Mouse (Mus musculus): ENCODE measurements around the gene Rnf111. TPM values are rescaled to one million over a fixed set of nuclear protein-coding genes. Genes with fewer than 3 reads are reported as not detected.

Rnf111 gene
- polyA plus RNA-seq, 1 experiment from 2014 or later: 19.5 TPM

- no peak overlapping the region for H3K4me3 ChIP-seq (ENCODE audit: low read length)
- no peak overlapping the region for H3K9ac ChIP-seq (ENCODE audit: low read length)
- H3K27ac ChIP-seq (ENCODE audit: low read length): no peak overlapping the region
- no peaks in the 10 kb centered on the region for H3K36me3 ChIP-seq (ENCODE audit: control insufficient read depth, insufficient read depth)
- no peaks in the 10 kb centered on the region for H3K9me3 ChIP-seq (replicated peaks; ENCODE audit: control insufficient read depth, low read length)
- ATAC-seq (replicated peaks; ENCODE audit: extremely low read depth, insufficient read depth, low FRiP score): no peak
- H3K4me2 ChIP-seq (ENCODE audit: low read depth, low read length): no peak overlapping the region
- H3K27me3 ChIP-seq (ENCODE audit: control insufficient read depth, insufficient read depth, low read length): no peaks in the 10 kb centered on the region
- WGBS: 63% methylated on average over 2 of the region's 2 CpGs
- H3K4me1 ChIP-seq (ENCODE audit: control insufficient read depth, insufficient read depth, low read length): peaks cover 14% of the 10 kb centered on the region
These were observed 2.7 kb upstream of the Rnf111 start for GRCm38 (mm10) chr9:70506186-70506585.

GRCm38 (mm10) chr9:70503015-70503603 is 416 bp downstream of the Rnf111 start:
- Histone ChIP-seq H3K4me2 (ENCODE audit: low read depth, low read length) (peak overlapping the region; percentile 61), H3K27me3 (ENCODE audit: control insufficient read depth, insufficient read depth, low read length) (no peaks in the 10 kb centered on the region), H3K27ac (ENCODE audit: low read length) (peak overlapping the region; percentile 99), H3K9ac (ENCODE audit: low read length) (peak overlapping the region; percentile 99), H3K9me3 (replicated peaks; ENCODE audit: control insufficient read depth, low read length) (no peaks in the 10 kb centered on the region), H3K4me1 (ENCODE audit: control insufficient read depth, insufficient read depth, low read length) (peaks cover 21% of the 10 kb centered on the region), H3K36me3 (ENCODE audit: control insufficient read depth, insufficient read depth) (no peaks in the 10 kb centered on the region), H3K4me3 (ENCODE audit: low read length) (peak overlapping the region; percentile 75)
- WGBS: 0% methylated on average over 52 of the region's 70 CpGs
- peak; percentile 85 for ATAC-seq (replicated peaks; ENCODE audit: extremely low read depth, insufficient read depth, low FRiP score)

- H3K4me2 ChIP-seq (ENCODE audit: low read depth, low read length): peak overlapping the region; percentile 61
- peak overlapping the region; percentile 99 for H3K27ac ChIP-seq (ENCODE audit: low read length)
- H3K36me3 ChIP-seq (ENCODE audit: control insufficient read depth, insufficient read depth): no peaks in the 10 kb centered on the region
- H3K9me3 ChIP-seq (replicated peaks; ENCODE audit: control insufficient read depth, low read length): no peaks in the 10 kb centered on the region
- WGBS: 31% methylated on average over 10 of the region's 10 CpGs
- H3K27me3 ChIP-seq (ENCODE audit: control insufficient read depth, insufficient read depth, low read length): no peaks in the 10 kb centered on the region
- no peak for ATAC-seq (replicated peaks; ENCODE audit: extremely low read depth, insufficient read depth, low FRiP score)
- peaks cover 21% of the 10 kb centered on the region for H3K4me1 ChIP-seq (ENCODE audit: control insufficient read depth, insufficient read depth, low read length)
- peak overlapping the region; percentile 75 for H3K4me3 ChIP-seq (ENCODE audit: low read length)
- peak overlapping the region; percentile 99 for H3K9ac ChIP-seq (ENCODE audit: low read length)
These were observed 1.1 kb downstream of the Rnf111 start for GRCm38 (mm10) chr9:70502284-70503014.

- Histone ChIP-seq H3K4me1 (ENCODE audit: control insufficient read depth, insufficient read depth, low read length) (peaks cover 23% of the 10 kb centered on the region), H3K9me3 (replicated peaks; ENCODE audit: control insufficient read depth, low read length) (no peaks in the 10 kb centered on the region), H3K4me2 (ENCODE audit: low read depth, low read length) (no peak overlapping the region), H3K36me3 (ENCODE audit: control insufficient read depth, insufficient read depth) (no peaks in the 10 kb centered on the region), H3K27ac (ENCODE audit: low read length) (no peak overlapping the region), H3K4me3 (ENCODE audit: low read length) (no peak overlapping the region), H3K27me3 (ENCODE audit: control insufficient read depth, insufficient read depth, low read length) (no peaks in the 10 kb centered on the region), H3K9ac (ENCODE audit: low read length) (no peak overlapping the region)
- no peak for ATAC-seq (replicated peaks; ENCODE audit: extremely low read depth, insufficient read depth, low FRiP score)
These were observed 6.5 kb downstream of the Rnf111 start for GRCm38 (mm10) chr9:70496990-70497389.

GRCm38 (mm10) chr9:70493038-70493437 is 10.5 kb downstream of the Rnf111 start:
- Histone ChIP-seq H3K4me2 (ENCODE audit: low read depth, low read length) (no peak overlapping the region), H3K9ac (ENCODE audit: low read length) (no peak overlapping the region), H3K4me3 (ENCODE audit: low read length) (no peak overlapping the region), H3K36me3 (ENCODE audit: control insufficient read depth, insufficient read depth) (0 out of 2 replicates have a peak, but pooled peaks cover 2% of the 10 kb centered on the region), H3K27me3 (ENCODE audit: control insufficient read depth, insufficient read depth, low read length) (no peaks in the 10 kb centered on the region), H3K27ac (ENCODE audit: low read length) (no peak overlapping the region), H3K4me1 (ENCODE audit: control insufficient read depth, insufficient read depth, low read length) (peaks cover 16% of the 10 kb centered on the region), H3K9me3 (replicated peaks; ENCODE audit: control insufficient read depth, low read length) (no peaks in the 10 kb centered on the region)
- 64% methylated on average over 2 of the region's 2 CpGs for WGBS
- no peak for ATAC-seq (replicated peaks; ENCODE audit: extremely low read depth, insufficient read depth, low FRiP score)

GRCm38 (mm10) chr9:70491176-70491575 is 12.3 kb downstream of the Rnf111 start:
- Histone ChIP-seq H3K27ac (ENCODE audit: low read length) (no peak overlapping the region), H3K4me3 (ENCODE audit: low read length) (no peak overlapping the region), H3K4me2 (ENCODE audit: low read depth, low read length) (no peak overlapping the region), H3K9me3 (replicated peaks; ENCODE audit: control insufficient read depth, low read length) (no peaks in the 10 kb centered on the region), H3K36me3 (ENCODE audit: control insufficient read depth, insufficient read depth) (0 out of 2 replicates have a peak, but pooled peaks cover 2% of the 10 kb centered on the region), H3K27me3 (ENCODE audit: control insufficient read depth, insufficient read depth, low read length) (no peaks in the 10 kb centered on the region), H3K4me1 (ENCODE audit: control insufficient read depth, insufficient read depth, low read length) (peaks cover 14% of the 10 kb centered on the region), H3K9ac (ENCODE audit: low read length) (no peak overlapping the region)
- WGBS: 77% methylated on average over 1 of the region's 1 CpGs
- ATAC-seq (replicated peaks; ENCODE audit: extremely low read depth, insufficient read depth, low FRiP score): no peak

GRCm38 (mm10) chr9:70487401-70487800 is 16.1 kb downstream of the Rnf111 start:
- Histone ChIP-seq H3K27me3 (ENCODE audit: control insufficient read depth, insufficient read depth, low read length) (no peaks in the 10 kb centered on the region), H3K4me1 (ENCODE audit: control insufficient read depth, insufficient read depth, low read length) (peaks cover 10% of the 10 kb centered on the region), H3K36me3 (ENCODE audit: control insufficient read depth, insufficient read depth) (0 out of 2 replicates have a peak, but pooled peaks cover 2% of the 10 kb centered on the region), H3K4me3 (ENCODE audit: low read length) (no peak overlapping the region), H3K4me2 (ENCODE audit: low read depth, low read length) (no peak overlapping the region), H3K9ac (ENCODE audit: low read length) (no peak overlapping the region), H3K27ac (ENCODE audit: low read length) (no peak overlapping the region), H3K9me3 (replicated peaks; ENCODE audit: control insufficient read depth, low read length) (no peaks in the 10 kb centered on the region)
- ATAC-seq (replicated peaks; ENCODE audit: extremely low read depth, insufficient read depth, low FRiP score): no peak
- 47% methylated on average over 2 of the region's 2 CpGs for WGBS

- H3K27ac ChIP-seq (ENCODE audit: low read length): no peak overlapping the region
- 0 out of 2 replicates have a peak, but pooled peaks cover 2% of the 10 kb centered on the region for H3K36me3 ChIP-seq (ENCODE audit: control insufficient read depth, insufficient read depth)
- H3K9me3 ChIP-seq (replicated peaks; ENCODE audit: control insufficient read depth, low read length): no peaks in the 10 kb centered on the region
- H3K27me3 ChIP-seq (ENCODE audit: control insufficient read depth, insufficient read depth, low read length): no peaks in the 10 kb centered on the region
- H3K4me1 ChIP-seq (ENCODE audit: control insufficient read depth, insufficient read depth, low read length): peaks cover 5% of the 10 kb centered on the region; the same call in 1 of the 2 replicates
- H3K4me3 ChIP-seq (ENCODE audit: low read length): no peak overlapping the region
- WGBS: 38% methylated on average over 1 of the region's 1 CpGs
- H3K9ac ChIP-seq (ENCODE audit: low read length): no peak overlapping the region
- H3K4me2 ChIP-seq (ENCODE audit: low read depth, low read length): no peak overlapping the region
- no peak for ATAC-seq (replicated peaks; ENCODE audit: extremely low read depth, insufficient read depth, low FRiP score)
These were observed 17.7 kb downstream of the Rnf111 start for GRCm38 (mm10) chr9:70485840-70486239.

- H3K27ac ChIP-seq (ENCODE audit: low read length): no peak overlapping the region
- 93% methylated on average over 5 of the region's 5 CpGs for WGBS
- H3K4me3 ChIP-seq (ENCODE audit: low read length): no peak overlapping the region
- peaks cover 5% of the 10 kb centered on the region; the same call in 1 of the 2 replicates for H3K4me1 ChIP-seq (ENCODE audit: control insufficient read depth, insufficient read depth, low read length)
- 0 out of 2 replicates have a peak, but pooled peaks cover 2% of the 10 kb centered on the region for H3K36me3 ChIP-seq (ENCODE audit: control insufficient read depth, insufficient read depth)
- no peak for ATAC-seq (replicated peaks; ENCODE audit: extremely low read depth, insufficient read depth, low FRiP score)
- H3K9ac ChIP-seq (ENCODE audit: low read length): no peak overlapping the region
- no peaks in the 10 kb centered on the region for H3K27me3 ChIP-seq (ENCODE audit: control insufficient read depth, insufficient read depth, low read length)
- no peaks in the 10 kb centered on the region for H3K9me3 ChIP-seq (replicated peaks; ENCODE audit: control insufficient read depth, low read length)
- no peak overlapping the region for H3K4me2 ChIP-seq (ENCODE audit: low read depth, low read length)
These were observed 20.0 kb downstream of the Rnf111 start for GRCm38 (mm10) chr9:70483495-70483894.

All from heart, embryonic 16.5 days (tissue).